Mouse (Mus musculus): Measurements from ENCODE around the gene Uba5.

Uba5 gene

DNA sequence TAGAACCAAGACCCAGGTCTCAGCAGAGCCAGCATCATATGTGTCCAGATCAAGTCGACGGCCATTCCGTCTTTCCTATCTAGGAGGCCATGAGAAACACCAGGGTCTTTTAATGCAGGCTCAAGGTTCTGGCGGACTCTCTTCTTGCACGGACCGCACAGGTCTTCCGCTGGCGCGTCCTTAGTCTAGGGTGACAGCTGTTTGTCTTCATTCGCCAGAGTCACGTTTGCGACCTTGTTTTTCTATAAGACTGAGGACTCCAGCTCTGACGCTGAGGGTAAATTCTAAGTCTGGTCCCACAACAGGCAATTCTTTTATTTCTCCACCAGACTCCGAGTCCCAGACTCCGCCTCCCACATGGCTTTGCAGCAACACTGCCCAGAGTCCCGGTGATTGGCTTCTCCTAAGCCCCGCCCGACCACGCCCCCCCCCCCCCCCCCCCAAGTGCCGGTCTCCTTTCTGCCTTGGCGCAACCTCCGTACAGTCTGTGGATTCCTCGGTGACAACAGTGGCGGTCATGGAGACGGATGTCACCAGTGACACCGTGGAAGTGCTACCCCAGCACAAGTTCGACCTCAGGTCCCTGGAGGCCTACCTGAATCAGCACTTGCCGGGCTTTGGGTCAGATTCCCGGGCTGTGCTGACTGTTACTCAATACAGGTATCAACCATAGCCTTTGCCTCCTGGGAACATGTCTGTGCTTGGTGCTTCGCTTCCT lies 469 bp upstream of the Uba5 start, which contains the start of gene Acad11:
TSS of gene Acad11 (plus strand) at position 134 of the 718 bp plus-strand sequence.
- DNase-seq (ENCODE audit: extremely low spot score, low spot score), result peak; percentile 88

DNA sequence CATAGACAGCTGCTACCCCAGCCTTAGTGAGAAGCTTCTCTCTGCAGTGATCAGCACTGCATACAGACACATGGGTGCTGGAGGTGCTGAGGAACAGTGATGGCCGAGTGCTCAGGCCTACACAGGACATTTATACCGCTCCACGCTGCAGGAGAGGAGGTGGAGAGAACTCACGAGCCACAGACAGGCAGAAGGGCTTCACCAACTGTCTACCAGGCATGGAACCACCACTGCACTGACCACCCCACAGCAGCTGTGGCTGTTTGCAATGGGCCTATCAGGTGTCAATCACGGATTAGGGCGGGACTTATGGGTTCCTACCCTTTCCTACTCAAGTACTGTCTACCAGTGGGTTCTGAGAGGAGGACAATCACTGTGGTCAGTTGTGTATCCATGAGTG lies 11.9 kb downstream of the Uba5 start:
- no peak for DNase-seq (ENCODE audit: extremely low spot score, low spot score)

DNA sequence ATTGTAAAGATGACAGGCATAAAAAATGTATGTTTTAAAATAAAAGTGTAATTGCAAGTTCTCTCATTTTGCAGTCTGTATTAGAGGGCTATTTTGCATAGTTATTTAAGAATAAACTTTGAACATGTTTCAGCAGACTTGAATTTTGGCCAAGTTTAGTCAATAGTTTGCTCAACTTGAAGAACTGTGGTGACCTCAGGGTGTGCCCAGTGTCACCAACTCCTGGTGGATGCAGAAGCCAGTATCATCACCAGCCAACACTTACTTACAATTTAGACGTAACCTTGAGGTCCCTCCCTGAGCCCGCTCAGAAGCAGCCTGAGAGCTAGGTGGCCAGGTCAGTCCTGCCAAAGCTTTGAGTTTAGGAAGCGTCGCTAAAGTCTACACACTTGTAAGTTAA lies 19.3 kb downstream of the Uba5 start:
- no peak for DNase-seq (ENCODE audit: extremely low spot score, low spot score)

DNA sequence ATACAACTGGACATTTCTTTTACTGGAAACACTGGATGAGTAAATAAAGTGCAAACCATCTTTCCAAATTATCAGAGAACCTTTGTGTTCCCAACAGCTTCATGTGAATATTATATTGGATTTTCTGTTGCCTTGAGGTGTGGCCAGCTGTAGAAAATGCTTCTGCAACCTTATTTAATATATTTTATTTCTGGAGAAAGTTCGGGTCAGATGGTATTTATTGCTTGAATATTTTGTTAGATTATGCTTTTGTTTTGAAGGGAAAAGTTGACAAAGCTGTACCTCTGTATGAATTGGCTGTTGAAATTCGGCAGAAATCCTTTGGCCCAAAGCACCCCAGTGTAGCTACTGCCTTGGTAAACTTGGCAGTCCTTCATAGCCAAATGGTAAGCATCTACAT lies 22.6 kb downstream of the Uba5 start, which contains the start of gene Gm28305:
TSS of gene Gm28305 (plus strand) at position 301 of the 400 bp plus-strand sequence.
- no peak for DNase-seq (ENCODE audit: extremely low spot score, low spot score)

DNA sequence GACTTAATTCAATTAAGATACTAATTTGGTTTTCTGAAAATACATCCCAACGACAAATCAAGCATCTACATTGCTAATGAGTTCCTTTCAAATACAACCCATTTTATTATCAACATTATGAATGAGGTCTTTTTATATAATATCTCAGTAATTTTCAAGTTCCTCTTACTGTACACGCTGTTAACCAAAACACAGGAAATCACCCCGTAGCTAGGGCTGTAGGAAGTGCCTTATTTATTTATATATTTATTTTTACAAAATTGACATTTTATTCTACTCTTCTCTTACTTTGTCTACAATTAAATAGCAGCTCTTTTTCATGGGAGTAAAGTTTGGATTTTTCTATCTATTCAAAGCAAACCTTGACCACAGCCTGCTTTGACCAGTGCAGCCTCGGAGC lies 23.2 kb downstream of the Uba5 start:
- no peak for DNase-seq (ENCODE audit: extremely low spot score, low spot score)

DNA sequence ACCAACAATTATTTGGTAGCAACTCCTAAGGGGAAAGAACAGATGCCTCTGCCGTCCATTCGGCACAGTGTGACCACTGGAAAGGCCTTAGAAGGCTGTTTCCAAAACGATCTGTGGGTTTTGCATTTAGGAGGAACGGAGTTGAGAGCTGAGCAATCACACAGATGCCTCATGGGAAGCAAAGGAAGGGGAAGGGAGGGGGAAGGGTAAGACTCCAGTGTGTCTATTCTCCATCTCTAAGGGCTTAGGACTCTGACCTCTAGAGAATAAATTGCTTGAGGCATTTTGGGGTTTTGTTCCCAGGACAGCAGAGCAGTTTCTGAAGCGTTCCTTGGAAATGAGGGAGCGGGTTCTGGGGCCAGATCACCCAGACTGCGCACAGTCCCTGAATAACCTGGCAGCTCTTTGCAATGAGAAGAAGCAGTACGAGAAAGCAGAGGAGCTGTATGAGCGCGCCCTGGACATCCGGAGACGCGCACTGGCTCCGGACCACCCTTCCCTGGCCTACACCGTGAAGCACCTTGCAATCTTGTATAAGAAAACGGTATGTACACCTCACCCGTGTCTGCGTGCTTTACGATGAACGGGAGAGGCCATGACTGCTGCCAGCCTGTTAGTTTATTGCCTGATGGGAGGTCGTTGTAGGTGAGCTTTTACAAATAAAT lies 23.8 kb downstream of the Uba5 start:
- DNase-seq (ENCODE audit: extremely low spot score, low spot score), result no peak

DNA sequence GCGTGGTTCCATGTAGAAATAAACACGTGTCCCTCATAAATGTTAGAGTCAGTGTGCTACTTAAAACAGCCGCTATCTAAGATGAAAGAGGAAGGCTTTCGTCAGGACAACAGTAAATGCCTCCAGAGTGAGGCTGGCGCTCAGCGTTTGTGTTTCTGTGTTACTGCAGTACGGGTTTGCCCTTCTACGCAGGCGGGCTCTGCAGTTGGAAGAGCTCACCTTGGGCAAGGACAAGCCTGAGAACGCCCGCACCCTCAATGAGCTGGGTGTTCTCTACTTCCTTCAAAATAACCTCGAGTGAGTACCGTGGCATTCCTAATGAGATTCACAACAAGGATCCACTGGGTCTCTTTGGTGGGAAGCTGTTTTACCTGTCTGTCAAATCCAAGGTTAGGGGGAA lies 24.7 kb downstream of the Uba5 start:
- DNase-seq (ENCODE audit: extremely low spot score, low spot score), result no peak

DNA sequence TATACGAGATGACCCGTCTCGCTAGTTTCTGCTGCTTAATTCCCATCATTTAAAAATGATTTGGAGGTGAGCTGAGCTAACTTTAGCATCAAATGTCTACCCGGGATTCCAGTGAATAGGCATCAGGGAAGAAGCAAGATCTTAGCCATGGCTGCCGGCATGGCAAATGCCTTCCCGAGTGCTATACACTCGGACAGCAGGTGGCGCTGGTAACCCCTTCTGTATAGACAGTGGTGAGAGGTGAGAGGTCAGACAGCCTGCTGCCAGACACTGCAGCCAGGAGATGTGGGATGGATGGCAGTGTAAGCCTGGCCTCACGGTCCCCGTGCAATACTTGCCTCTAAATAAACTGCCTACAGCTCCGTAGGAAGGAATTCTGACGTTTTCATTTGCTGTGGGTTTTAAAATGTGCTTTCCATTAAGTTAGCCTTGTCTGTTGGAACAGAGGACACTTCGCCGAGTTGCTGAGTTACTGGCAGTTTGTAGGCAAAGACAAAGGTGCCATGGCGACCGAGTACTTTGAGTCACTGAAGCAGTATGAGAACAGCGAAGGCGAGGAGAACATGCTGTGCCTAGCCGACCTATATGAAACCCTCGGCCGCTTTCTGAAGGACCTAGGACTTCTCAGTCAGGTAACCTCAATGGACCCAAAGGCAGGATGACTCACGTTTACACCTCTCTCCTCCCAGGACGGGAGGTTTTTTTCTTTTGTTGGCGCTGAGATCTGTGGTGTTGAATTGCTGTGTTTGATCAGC lies 27.5 kb downstream of the Uba5 start:
- peak; percentile 80 for DNase-seq (ENCODE audit: extremely low spot score, low spot score)

DNA sequence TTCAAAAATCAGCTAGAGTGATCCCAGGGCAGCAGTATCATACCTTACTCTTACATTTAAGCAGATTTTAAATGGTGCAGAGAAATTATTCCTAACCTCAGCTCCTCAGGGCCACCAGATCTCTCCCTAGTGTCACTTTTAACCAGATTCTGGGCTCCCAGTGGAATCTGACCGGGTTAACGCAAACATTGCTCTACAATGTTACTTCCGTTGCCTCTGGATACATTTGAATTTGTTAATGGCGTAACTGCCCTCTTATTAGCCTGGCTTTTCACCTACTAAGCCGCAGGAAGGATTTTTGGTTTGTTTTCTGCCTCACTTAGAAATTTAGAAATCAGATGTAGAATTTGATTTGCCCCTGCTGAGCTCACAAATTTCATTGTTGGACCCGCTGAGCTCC lies 28.2 kb downstream of the Uba5 start:
- no peak for DNase-seq (ENCODE audit: extremely low spot score, low spot score)

DNA sequence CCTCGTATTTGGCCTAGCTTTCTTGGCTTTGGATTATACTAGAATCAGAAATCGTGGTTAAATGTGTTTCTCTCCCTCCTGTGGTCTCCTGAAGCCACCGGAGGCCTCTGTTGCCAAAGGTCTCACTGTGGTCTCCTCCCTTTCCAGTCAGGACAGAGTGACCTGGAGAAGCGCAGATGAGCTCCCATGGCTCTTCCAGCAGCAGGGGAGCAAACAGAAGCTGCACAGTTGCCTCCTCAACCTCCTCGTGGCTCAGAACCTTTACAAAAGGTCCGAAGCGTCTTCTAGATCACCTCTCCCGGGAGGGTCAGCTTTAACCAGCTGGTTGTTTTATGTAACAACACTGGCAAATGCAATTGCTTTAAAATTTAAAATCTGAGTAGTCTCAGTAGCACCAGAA lies 28.7 kb downstream of the Uba5 start:
- no peak for DNase-seq (ENCODE audit: extremely low spot score, low spot score)

DNA sequence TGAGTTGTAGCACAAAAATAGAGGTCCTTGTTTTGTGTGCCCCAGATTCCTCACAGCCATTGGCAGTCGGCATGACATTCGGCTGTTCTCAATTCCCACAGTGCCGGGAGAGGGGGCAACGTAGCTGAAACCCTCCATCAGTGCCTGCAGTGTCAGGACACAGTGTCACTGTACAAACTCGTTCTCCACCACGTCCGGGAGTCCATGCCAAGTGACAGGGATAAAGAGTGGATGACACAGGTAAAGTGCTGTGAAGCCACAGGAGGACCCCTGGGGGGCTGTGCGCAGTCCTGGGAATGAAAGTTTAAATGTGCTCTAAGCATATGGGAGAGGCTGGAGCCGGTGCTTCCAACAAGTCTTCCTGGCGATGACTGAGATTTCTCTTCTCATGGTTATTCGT lies 33.1 kb downstream of the Uba5 start:
- DNase-seq (ENCODE audit: extremely low spot score, low spot score), result no peak

DNA sequence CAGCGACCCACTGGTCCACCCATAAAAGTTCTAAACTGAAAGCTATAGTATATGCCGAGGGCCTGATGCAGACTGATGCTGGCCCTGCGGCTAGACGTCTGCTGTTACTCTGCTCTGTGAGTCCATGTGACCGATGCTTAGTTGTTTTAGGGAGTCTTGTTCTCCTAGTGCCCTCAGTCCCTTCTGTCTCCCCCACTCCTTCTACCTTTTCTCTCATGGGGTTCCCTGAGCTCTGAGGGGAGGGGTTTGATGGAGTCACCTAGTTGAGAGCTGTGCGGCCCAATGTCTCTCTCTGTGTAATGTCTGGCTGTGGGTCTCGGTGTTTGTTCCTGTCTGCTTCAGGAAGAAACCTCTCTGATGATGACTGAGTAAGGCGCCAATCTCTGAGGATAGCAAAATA lies 35.7 kb downstream of the Uba5 start:
- no peak for DNase-seq (ENCODE audit: extremely low spot score, low spot score)

DNA sequence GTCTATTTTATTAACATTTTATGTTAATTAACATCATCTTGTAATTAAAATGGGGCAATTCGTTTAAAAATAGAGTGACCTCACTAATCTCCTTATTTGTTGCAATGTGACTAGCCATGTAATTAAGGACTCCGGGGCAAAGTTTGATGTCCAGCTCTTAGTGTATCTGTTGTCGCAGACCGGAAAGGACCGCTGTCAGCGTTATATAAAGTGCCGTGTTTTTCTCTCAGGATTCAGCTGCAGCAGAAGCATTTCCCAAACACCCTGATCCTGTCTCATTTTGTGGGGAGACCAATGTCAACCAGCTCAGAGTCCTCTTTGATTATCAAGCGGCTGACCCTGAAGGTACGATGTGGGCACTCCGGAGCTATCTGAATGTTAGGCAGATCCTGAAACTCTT lies 41.9 kb downstream of the Uba5 start:
- DNase-seq (ENCODE audit: extremely low spot score, low spot score), result no peak

DNA sequence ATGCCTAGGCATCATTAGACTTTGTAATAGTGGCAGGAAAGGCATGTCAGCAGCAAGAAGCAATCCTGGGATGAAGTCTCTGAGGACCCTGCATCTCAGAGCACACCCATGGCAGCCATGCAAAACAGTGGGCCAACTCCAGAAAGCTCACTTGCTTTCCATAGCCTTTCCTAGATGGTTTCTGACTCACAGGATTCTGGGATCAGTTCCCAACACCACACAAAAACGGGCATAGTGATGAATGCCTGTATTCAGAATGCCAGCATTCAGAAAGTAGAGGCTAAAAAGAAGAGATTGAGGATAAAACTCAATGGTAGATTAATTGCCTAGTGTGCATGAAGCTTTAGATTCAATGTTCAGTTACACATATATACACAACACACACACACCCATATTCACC lies 48.4 kb downstream of the Uba5 start:
- no peak for DNase-seq (ENCODE audit: extremely low spot score, low spot score)

DNA sequence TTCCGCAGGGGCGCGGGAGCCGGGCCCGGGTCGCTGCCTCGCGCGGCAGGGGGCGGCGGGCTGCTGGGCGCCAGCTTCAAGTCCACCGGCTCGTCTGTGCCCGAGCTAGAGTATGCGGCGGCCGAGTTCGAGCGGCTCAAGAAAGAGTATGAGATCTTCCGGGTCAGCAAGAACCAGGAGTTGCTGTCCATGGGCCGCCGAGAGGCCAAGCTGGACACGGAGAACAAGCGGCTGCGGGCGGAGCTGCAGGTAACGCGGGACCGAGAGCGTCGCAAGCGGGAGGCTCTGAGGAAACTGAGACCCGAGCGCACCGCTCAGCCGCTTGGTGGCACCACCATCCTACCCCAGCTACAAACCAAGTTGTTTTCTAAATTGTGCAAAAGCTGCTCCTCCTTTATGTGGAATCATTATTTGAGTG lies 60.0 kb downstream of the Uba5 start:
- DNase-seq (ENCODE audit: extremely low spot score, low spot score), result no peak

DNA sequence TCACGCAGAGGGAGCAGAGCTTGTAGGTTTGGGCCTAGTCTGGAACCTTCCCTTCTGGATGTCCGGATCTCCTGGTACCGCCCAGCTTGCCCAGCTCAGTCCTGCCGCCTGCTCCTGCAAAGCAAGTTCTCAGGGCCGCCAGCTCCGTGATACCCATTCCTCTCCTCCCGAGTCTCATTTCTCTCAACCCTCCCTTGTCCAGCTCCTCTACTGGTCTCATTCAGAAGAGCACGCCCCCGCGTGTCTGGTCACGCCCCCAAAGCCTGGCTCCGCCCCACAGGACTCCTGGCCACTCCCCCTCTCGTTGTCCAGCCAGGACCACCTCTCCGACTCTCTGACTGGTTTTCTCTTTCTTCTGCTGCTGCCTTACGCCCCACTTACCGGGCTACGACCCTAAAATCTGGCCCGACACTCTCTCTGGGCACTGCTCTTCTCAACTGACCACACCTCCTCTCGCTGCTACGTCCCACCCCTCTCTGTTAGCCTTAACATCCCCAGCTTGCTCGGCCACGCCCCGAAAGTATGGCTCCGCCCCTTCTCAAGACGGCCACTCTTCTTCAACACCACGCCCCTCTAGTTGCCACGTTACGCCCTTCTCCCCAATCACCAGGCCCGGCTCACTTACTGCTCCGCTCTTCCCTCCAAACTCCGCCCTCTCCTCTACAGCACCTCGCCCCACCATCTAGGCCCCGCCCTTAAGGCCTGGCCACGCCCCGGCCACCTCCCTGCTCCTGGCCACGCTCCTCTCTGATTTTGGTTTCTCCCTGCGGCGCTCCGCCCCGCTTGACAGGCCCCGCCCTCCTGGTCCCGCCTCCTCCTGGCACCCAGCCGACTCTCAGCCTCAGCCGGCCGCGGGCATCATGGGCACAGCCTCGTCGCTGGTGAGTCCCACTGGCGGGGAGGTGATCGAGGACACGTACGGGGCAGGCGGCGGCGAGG lies 60.7 kb downstream of the Uba5 start, which contains the start of gene Nphp3:
TSS of gene Nphp3 (plus strand) at position 624 of the 939 bp plus-strand sequence.
- peak; percentile 97 for DNase-seq (ENCODE audit: extremely low spot score, low spot score)

DNA sequence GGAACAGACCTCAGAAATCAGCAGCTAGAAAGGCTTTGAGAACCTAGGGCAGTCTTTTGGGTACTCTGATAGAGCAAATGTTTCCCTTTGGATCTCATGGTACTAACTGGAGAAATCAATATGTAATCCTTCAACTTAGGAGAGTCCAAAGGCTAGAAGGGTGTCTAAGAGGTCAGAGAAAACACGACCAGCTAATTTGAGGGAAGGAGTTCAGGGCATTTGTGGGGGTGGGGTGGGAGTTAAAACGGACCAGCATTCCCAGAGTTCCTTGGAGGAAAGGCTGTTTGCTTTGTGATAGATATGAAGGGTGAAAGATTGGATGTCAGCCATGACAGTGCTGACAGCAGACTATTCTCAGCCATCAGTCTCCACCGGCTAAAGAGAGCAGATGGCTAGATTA lies 62.3 kb downstream of the Uba5 start:
- no peak for DNase-seq (ENCODE audit: extremely low spot score, low spot score)

Measured in neural tube, embryonic 10.5 days (tissue).